Mouse (Mus musculus) heart, embryonic 14.5 days (tissue): Measurements from ENCODE around the gene Hoxa4. TPM values are rescaled to one million over a fixed set of nuclear protein-coding genes. Genes with fewer than 3 reads are reported as not detected.

Source experiments
- ATAC-seq: fragments of 200-750 bp; cut with Nextera tagmentation; 2 replicates; pipeline ENCODE4 v1.8.0; 2017; ENCODE audit warnings: low read depth, moderate TSS enrichment; ENCODE audit not compliant: insufficient number of reproducible peaks, insufficient read depth, low FRiP score
- H3K27ac ChIP-seq, 2 experiments: fragments of 200-500 bp in 1 of 2; fragments of 300-500 bp in 1 of 2; sonication (generic) in 1 of 2; replicated peaks in 1 of 2; 2 replicates each; pipeline ENCODE4 v1.5.1; 2012 to 2014; ENCODE audit warnings: low read depth in 2 of 2, low read length in 2 of 2, control low read depth in 1 of 2, mild to moderate bottlenecking in 1 of 2, mixed read lengths in 1 of 2; ENCODE audit not compliant: control insufficient read depth in 1 of 2, insufficient read depth in 1 of 2
- H3K27me3 ChIP-seq: fragments of 300-500 bp; sonication (generic); 2 replicates; pipeline ENCODE4 v1.6.1; 2014; ENCODE audit warnings: mild to moderate bottlenecking, low read length, control low read depth; ENCODE audit not compliant: control insufficient read depth, insufficient read depth
- H3K36me3 ChIP-seq: fragments of 300-500 bp; sonication (generic); 2 replicates; pipeline ENCODE4 v1.6.1; 2014; ENCODE audit warnings: mild to moderate bottlenecking, control low read depth, low read length, mixed read lengths; ENCODE audit not compliant: control insufficient read depth, insufficient read depth
- H3K4me1 ChIP-seq, 2 experiments: fragments of 200-500 bp in 1 of 2; fragments of 300-500 bp in 1 of 2; sonication (generic) in 1 of 2; 2 replicates each; pipeline ENCODE4 v1.6.1; 2012 to 2014; ENCODE audit warnings: low read length in 2 of 2, control low read depth in 1 of 2, mixed read lengths in 1 of 2; ENCODE audit not compliant: control insufficient read depth in 2 of 2, insufficient read depth in 2 of 2
- H3K4me2 ChIP-seq: fragments of 300-500 bp; sonication (generic); 2 replicates; pipeline ENCODE4 v1.6.1; 2014; ENCODE audit warnings: mild to moderate bottlenecking, low read length
- H3K4me3 ChIP-seq, 2 experiments: fragments of 200-500 bp in 1 of 2; fragments of 300-500 bp in 1 of 2; sonication (generic) in 1 of 2; 2 replicates each; pipeline ENCODE4 v1.5.1; 2012 to 2014; ENCODE audit warnings: low read length in 2 of 2, mild to moderate bottlenecking in 2 of 2, control low read depth in 1 of 2, low read depth in 1 of 2, moderate library complexity in 1 of 2; ENCODE audit not compliant: control insufficient read depth in 1 of 2, insufficient read depth in 1 of 2
- H3K9ac ChIP-seq: fragments of 300-500 bp; sonication (generic); 2 replicates; pipeline ENCODE4 v1.6.1; 2014; ENCODE audit warnings: mild to moderate bottlenecking, low read length
- H3K9me3 ChIP-seq: fragments of 300-500 bp; sonication (generic); 2 replicates; pipeline ENCODE4 v1.6.1; 2016; ENCODE audit warnings: low read length, control low read depth; ENCODE audit not compliant: control insufficient read depth
- WGBS: fragments of 180-500 bp; shearing (Covaris S2); extraction: QIAGEN DNeasy Blood & Tissue Kit; methylation state at CpG from one replicate; pipeline ENCODE4 v1.1.7; 2014; 5-methylcytosine and 5-hydroxymethylcytosine counted together
- polyA plus RNA-seq: library from polyadenylated mRNA; unstranded; fragments of >200 nt; fragmentation: Nextera tagmentation; extraction: Ambion mirVana; gene quantifications from 2 replicates; pipeline ENCODE4 v1.2.1, GENCODE M21; 2014

The Hoxa4 gene
- polyA plus RNA-seq, 1 experiment from 2014 or later = 0.36 TPM

DNA sequence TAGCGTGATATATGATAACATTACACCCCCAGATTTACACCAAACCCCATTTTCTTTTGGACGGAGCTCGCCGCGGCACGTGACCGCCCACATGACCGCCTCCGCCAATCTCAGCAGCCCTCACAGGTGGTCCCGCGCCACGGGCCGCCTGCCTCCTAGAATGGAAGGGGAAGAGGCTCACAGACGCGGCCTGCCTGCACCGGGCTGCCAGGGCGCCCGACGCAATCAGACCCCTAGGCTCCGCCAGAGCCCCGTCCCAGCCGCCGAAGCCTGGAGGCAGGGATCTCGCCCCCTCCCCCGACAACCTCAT lies 25.9 kb upstream of the Hoxa4 start:
- Histone ChIP-seq H3K9ac (no peak overlapping the region), H3K9me3 (no peaks in the 10 kb centered on the region), H3K4me2 (peak overlapping the region; percentile 45), H3K27ac (no peak overlapping the region), H3K36me3 (no peaks in the 10 kb centered on the region), H3K4me1 (peaks cover 2 to 20% of the 10 kb centered on the region in 2 experiments; a peak in 1 of 4 replicates), H3K27me3 (peaks cover 100% of the 10 kb centered on the region), H3K4me3 (peak overlapping the region; percentile 4 to 24; a peak in 3 of 4 replicates)
- no peak for ATAC-seq
- under 1% methylated on average over 25 of the region's 25 CpGs for WGBS

DNA sequence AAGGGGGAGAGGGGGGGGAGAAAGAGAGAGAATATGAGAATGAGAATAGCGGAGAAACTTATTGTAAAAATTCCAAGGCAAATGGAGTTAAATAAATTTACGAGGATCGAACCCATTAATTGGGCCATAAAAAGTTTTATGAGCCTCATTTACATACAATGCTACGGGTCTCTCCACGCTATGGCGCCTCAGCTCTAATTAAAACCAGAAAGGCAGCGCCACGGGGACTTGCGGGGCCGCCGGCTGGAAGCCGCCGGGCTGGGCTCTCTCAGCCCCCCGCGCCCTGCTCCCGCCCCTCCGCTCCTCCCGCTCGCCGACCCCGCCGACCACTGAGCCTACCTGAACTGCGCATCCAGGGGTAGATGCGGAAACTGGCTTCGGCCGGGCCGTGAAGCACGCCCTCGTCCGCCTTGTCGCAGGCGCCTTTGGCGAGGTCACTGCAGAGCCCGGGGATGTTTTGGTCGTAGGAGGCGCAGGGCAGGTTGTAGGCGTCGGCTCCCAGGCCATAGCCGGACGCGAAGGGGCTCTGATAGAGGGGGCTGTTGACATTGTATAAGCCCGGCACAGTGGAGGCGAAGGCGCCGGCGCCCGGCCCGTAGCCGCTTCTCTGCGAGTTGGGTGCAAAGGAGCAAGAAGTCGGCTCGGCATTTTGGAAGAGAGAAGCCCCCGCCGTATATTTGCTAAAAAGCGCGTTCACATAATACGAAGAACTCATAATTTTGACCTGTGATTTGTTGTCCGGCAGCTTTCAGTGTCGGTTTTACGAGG lies 25.3 kb upstream of the Hoxa4 start:
- Histone ChIP-seq H3K9me3 (no peaks in the 10 kb centered on the region), H3K36me3 (no peaks in the 10 kb centered on the region), H3K4me2 (peak overlapping the region; percentile 45), H3K4me3 (peak overlapping the region; percentile 4 to 24; a peak in 3 of 4 replicates), H3K27me3 (peaks cover 100% of the 10 kb centered on the region), H3K27ac (no peak overlapping the region), H3K9ac (no peak overlapping the region), H3K4me1 (peaks cover 2 to 19% of the 10 kb centered on the region in 2 experiments; a peak in 1 of 4 replicates)
- 3% methylated on average over 60 of the region's 60 CpGs for WGBS
- no peak for ATAC-seq

DNA sequence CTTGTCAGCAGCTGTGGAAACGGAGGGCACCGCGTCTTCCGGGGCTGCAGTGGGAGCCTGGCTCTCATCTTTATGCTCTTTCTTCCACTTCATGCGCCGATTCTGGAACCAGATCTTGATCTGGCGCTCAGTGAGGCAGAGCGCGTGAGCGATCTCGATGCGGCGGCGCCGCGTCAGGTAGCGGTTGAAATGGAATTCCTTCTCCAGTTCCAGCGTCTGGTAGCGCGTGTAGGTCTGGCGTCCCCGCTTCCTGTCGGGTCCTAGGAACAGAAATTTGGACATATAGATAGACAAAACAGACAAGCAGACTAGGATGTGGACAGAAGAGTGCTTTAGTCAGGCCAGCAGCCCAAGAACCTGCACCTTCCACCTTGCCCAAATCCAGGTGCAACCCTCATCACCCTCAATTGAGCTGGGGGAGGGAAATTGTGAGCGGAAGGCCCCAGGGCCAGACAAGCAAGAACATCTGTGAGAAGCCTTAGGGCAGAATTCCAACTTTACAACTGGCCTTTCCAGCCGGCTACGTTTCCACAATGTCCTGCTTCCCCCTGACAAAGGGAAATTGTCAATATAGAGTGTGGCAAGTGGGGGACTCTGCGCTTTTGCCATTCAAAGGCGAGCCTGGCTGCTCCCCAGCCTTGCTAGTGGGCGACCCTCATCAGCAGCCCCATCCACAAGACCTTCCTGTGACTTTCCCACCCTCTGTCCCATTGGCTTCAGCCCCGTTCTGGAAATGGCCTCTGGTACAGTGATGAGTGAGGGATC lies 24.4 kb upstream of the Hoxa4 start:
- Histone ChIP-seq H3K4me2 (no peak overlapping the region), H3K27ac (no peak overlapping the region), H3K9ac (no peak overlapping the region), H3K4me1 (peaks cover 3 to 14% of the 10 kb centered on the region in 2 experiments; a peak in 2 of 4 replicates), H3K9me3 (no peaks in the 10 kb centered on the region), H3K27me3 (peaks cover 100% of the 10 kb centered on the region), H3K4me3 (no peak overlapping the region), H3K36me3 (no peaks in the 10 kb centered on the region)
- WGBS = 1% methylated on average over 30 of the region's 30 CpGs
- no peak for ATAC-seq

DNA sequence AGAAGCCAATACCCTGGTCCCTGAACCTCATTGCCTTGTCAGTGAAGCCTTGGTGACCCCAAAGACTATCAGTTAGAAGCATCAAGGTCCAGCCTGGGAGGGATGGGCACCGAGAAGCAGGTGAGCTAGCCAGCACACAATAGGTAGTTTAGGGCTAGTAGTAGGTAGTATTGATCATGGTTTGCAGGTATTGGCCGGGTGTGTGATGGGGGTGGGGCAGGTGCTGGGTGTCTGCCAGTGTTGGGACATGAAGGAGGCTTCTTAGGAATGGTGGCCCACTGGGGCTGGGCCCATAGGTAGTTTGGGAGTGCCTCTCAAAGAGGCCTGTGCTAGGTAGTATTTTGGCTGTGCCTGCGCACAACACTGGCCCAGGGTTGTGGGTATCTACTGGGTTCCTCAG lies 23.5 kb upstream of the Hoxa4 start:
- Histone ChIP-seq H3K4me1 (peaks cover 3 to 14% of the 10 kb centered on the region in 2 experiments; a peak in 2 of 4 replicates), H3K4me2 (no peak overlapping the region), H3K27me3 (peaks cover 100% of the 10 kb centered on the region), H3K4me3 (no peak overlapping the region), H3K36me3 (no peaks in the 10 kb centered on the region), H3K9ac (no peak overlapping the region), H3K27ac (no peak overlapping the region), H3K9me3 (no peaks in the 10 kb centered on the region)
- ATAC-seq = no peak
- WGBS = 13% methylated on average over 3 of the region's 3 CpGs

DNA sequence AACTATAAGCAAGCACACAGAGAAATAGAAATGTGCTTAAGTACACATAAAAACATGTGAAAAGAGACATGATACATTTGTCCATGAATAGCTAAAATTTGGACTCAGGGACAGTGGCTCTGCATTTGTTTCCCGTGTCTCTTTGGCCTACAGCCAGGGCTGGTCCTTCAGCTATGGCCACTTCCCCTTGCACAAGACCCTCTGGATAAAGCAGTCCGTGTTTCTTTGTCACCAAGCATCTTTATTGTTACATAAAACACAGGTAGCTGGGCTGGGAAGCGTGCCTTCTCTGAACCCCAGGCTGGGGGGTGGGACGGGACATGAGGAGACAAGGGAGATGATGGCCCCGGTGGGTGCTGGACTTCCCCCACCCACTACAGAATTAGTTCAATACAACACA lies 22.7 kb upstream of the Hoxa4 start:
- ATAC-seq = no peak
- Histone ChIP-seq H3K4me1 (peaks cover 3 to 14% of the 10 kb centered on the region in 2 experiments; a peak in 2 of 4 replicates), H3K27ac (no peak overlapping the region), H3K9ac (no peak overlapping the region), H3K36me3 (no peaks in the 10 kb centered on the region), H3K27me3 (peaks cover 100% of the 10 kb centered on the region), H3K4me3 (no peak overlapping the region), H3K4me2 (no peak overlapping the region), H3K9me3 (no peaks in the 10 kb centered on the region)
- WGBS = 11% methylated on average over 5 of the region's 5 CpGs

DNA sequence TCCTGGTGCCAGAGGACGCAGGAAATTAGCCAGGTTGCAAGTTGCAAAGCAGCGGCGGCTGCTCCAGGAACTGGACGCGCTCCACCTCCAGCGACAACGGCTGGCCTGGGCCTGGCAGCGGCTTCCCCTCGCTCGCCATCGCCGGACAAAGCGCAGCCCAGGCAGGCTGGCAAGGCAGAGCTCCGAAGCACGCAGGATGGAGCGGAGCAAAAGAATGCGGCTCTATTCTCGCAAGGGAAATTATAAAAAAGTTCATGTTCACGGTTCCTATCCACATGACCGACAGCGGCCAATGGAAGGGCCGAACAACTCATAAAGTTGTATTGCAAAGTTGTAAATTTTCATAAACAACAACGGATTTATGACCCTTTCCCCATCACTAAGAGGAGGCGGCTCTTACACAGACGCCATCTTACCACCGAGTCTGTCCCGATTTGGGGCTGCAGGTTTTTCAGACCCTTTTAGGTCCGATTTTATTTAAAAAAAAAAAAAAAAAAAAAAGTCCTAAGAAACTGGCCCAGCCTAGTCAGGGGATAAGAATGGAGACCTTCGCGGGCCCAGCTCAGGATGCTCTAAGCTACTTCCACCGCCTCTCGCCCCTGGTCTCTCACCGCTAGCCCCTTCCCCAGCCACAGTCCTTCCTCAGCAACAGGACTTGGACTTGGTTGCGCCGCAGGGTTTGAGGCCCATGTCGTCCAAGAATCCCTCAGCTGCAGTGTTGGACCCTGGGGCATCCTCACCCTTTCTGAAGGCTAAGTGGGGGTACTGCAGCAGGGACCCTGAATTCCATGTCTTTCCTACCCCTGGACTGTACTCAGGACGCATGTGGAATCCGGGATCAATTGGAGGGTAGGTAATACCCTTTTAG lies 21.8 kb upstream of the Hoxa4 start, which contains the start of the genes Hoxa3 and Gm28308:
Hoxa3 (minus strand) TSS at position 218 of the 868 bp plus-strand sequence.
Gm28308 (minus strand) TSS at position 221 of the 868 bp plus-strand sequence.
- Histone ChIP-seq H3K4me1 (peaks cover 3 to 17% of the 10 kb centered on the region in 2 experiments; a peak in 2 of 4 replicates), H3K4me2 (peak within 1 kb of the TSS; percentile 51), H3K9me3 (no peaks in the 10 kb centered on the region), H3K4me3 (peak within 1 kb of the TSS; percentile 3 to 29; a peak in 2 of 4 replicates), H3K9ac (no peak within 1 kb of the TSS), H3K36me3 (no peaks in the 10 kb centered on the region), H3K27ac (no peak within 1 kb of the TSS), H3K27me3 (peaks cover 100% of the 10 kb centered on the region)
- no peak for ATAC-seq
- 2% methylated on average over 38 of the region's 38 CpGs for WGBS

DNA sequence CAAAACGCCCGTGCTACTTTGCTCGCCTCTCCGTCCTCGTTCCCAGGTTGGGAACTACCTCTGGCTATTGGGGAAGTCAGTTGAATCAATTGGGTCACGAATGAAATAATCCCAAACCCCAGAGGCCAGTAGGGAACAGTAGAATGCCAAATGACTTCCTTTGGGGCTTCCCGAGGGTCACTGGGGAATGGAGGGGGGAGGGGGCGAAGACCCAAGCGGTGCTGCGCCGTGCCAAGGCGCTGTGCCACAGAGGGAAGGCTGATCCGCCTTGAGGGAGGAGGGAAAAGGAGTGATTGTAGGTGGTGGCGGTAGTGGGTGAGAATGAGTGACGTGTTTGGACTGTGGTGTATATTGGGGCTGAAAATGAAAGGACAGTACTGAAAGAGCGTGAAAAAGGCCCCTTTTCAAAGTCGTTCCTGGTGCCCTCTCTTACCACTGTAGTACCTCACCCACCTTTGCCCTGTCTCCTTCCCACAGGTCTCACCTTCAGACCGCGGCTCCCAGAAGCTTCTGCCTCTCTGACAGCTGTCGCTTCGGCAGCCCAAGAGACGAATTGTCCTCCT lies 21.1 kb upstream of the Hoxa4 start:
- no peak overlapping the region for H3K27ac ChIP-seq
- H3K4me1 ChIP-seq = peaks cover 3 to 17% of the 10 kb centered on the region in 2 experiments; a peak in 2 of 4 replicates
- H3K27me3 ChIP-seq = peaks cover 100% of the 10 kb centered on the region
- peak overlapping the region; percentile 51 for H3K4me2 ChIP-seq
- H3K9me3 ChIP-seq = no peaks in the 10 kb centered on the region
- peak overlapping the region; percentile 3 to 29; a peak in 2 of 4 replicates for H3K4me3 ChIP-seq
- WGBS = 1% methylated on average over 22 of the region's 22 CpGs
- H3K36me3 ChIP-seq = no peaks in the 10 kb centered on the region
- H3K9ac ChIP-seq = no peak overlapping the region
- ATAC-seq = no peak
